Mouse (Mus musculus): Measurements from ENCODE around the gene Znhit1.

Znhit1 gene

DNA sequence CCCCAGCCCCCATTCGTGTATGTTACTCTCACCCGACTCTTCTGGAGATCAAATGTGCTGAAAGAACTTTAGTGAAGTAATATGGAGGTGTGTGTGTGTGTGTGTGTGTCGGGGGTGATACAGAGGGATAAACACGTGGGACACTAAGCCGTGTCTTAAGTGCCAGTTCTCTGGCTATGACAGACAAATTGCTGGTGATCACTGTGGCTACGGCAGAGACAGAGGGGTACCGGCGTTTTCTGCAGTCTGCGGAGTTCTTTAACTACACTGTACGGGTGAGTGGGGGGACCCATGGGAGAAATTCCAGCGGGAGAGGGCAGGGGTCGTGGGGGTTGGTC lies at the start of gene Znhit1:
Znhit1 (minus strand) TSS at position 88 of the 338 bp plus-strand sequence.
- DNase-seq = no peak

DNA sequence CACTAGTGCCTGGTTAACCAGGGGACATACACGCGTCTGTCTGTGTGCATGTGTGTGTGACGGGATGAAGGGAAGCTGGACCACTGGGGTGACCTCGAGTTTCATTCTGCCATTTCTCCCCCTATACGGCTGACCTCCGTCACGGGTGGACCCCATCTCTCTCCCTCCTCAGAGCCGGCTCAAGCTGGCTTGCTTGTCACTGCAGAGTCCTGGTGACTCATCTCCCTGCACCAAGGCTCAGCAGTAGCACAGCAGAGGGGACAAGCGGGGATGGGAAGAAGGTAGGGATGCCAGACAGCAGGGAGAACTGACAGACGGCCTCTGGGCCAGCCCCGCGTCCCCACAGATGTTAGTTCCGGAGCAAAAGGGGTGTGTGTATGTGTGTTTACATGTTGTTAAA lies 48.4 kb upstream of the Znhit1 start:
- DNase-seq = no peak

DNA sequence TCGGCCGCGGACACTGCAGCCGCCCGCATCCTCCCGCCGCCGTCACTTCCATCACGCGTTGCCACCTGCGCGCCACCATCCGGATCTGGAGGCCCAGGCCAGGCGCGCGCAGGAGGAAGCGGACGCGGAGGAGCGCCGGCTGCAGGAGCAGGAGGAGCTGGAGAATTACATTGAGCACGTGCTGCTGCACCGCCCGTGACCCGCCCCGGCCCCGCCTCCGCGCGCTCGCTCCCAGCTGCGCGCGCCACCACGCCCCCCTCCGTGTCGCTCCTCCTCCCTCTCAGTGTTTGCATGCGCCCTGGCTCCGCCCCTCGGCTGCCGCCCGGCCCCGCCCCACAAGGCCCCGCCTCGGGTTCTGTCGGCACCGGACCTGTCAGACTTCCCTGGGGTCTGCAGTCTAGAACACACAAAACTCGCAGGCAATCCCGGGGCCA lies 44.8 kb upstream of the Znhit1 start:
- DNase-seq = peak; percentile 90 to 93

DNA sequence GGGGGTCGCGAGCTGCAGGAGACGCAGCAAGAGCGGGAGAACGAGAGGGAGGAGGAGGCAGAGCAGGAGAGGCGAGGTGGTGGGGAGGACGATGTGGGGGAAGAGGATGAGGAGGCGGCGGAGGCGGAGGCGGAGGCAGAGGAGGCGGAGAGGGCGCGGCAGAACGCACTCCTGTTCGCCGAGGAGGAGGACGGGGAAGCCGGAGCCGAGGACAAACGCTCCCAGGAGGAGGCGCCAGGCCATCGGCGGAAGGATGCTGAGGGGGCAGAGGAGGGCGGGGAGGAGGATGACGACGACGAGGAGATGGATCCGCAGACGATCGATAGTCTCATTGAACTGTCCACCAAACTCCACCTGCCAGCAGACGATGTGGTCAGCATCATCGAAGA lies 44.2 kb upstream of the Znhit1 start:
- peak in 1 of 2 experiments; percentile 17 for DNase-seq

DNA sequence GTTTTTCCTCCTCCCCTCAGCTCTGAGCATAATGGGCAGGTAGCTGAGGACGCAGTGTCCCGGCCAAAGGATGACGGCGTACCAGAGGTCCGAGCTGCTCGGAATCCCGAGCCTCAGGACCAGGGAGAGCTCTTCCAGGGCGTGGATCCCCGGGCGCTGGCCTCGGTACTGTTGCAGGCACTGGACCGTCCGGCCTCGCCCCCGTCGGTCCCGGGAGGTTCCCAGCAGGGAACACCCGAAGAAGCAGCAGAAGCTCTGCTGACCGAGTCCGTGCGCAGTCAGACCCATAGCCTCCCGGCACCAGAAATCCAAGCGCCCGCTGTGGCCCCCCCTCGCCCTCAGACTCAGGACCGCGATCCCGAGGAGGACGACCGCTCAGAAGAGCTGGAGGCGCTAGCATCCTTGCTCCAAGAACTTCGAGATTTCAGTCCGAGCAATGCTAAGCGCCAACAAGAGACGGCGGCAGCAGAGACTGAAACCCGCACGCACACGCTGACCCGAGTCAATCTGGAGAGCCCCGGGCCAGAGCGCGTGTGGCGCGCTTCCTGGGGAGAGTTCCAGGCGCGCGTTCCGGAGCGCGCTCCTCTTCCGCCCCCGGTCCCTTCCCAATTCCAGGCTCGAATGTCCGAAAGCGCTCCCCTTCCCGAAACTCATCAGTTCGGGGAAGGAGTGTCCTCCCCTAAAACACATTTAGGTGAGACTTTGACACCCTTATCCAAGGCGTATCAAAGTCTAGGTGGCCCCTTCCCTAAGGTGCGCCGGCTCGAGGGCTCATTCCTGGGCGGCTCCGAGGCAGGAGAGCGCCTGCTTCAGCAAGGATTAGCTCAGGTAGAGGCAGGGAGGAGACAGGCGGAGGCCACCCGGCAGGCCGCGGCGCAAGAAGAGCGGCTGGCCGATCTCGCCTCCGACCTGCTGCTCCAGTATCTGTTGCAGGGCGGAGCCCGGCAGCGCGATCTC lies 43.5 kb upstream of the Znhit1 start:
- peak in 1 of 2 experiments; percentile 19 for DNase-seq

DNA sequence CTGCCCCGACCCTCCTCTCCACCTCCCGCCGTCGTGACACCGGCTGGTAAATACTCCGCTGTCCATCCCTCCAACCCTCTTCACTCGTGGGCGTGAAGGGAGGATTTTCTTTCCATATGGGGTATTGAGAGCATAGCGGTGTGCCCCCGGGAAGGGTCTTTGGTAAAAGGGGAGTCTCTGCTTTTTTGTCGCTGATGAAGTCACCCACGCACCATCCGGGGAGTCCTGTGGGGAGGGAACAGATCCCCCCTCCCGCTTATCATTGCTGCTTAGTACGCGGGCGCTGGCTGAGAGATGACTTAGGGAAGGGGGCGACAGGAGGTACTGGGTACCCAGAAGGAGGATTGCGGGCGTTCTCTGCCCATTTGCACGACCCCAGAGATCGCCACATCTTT lies 42.6 kb upstream of the Znhit1 start:
- no peak for DNase-seq

DNA sequence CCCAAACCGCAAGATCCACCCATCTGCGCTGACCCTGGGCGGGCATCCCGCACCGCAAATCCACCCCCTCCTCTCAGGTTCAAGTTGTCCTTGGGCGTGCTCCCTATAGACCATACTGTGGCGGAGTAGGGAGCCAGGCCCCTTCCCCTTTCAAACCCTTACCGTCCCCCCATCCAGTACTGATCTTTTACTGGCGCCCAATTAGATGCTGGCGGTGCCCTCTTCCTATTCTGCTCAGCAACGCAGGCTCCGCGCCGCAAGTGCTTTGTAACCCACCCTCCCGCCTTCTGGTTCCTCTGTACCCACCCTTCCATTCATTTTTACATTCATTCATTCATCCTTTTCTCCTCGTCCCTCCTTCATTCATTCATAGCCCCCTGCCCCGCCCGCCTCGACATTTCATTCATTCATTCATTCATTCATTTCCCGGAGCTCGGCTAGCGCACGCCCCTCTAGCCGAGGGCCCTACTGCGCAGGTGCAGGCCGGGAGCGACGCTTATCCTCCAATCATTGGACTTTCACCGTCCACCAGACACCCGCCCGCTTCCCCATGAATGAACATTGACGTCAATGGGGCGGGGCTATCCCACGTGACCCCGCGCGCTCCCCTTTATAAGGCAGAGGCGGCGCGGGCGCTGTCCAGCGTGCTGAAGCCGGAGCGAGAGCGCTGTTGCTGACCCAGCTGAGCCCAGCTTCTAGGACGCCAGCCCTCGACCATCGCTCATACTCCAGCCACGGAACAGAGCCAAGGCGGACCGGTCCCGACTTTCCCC lies 42.0 kb upstream of the Znhit1 start:
- DNase-seq = peak; percentile 92 to 94

DNA sequence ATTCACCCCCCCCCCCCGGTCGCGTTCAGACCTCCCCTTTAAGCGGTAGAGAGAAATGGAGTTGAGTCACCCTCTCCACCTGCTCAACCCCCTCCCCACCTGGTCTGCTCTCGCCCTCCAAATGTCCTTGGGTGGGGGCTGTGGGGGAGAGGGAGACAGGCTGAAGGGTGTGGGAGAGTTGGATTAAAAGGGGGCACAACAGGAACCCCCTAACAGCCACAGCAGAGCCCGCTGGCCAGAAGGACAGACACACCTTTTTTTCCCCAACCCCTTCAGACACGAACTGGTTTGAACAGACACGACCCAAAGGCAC lies 41.4 kb upstream of the Znhit1 start:
- DNase-seq = no peak

DNA sequence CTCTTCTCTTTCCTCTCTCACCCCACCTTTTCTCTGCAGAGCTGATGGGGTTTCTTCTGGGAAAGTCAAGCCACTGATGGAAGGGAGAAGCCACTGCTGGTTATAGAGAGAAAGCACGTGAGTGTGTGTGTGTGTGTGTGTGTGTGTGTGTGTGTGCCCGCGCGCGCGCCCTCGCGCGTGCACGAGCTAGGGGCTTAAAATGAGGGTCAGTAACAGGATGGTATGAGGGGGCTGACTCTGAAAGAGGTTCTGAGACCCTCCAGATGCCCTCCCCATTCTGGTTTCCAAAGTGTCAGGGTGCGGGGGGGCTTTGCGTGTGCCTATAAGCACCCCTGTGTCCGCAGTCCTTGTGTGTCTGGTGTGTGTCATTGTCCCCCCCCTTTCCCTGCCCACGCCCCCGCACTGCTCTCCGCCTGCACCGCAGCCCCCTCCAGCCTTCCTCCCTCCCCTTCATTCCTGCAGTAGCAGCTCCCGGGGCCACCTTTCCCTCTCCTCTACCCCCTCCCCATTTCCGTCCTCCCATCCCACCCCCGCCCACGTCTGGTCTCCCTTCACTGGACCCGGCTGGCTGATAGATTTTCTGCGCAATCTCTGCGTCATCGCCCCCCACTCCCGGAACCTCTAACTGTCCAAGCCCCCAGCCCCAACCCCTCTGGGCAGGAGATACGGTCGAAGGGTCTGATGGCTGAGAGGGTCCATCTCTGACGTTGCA lies 40.9 kb upstream of the Znhit1 start:
- DNase-seq = no peak

DNA sequence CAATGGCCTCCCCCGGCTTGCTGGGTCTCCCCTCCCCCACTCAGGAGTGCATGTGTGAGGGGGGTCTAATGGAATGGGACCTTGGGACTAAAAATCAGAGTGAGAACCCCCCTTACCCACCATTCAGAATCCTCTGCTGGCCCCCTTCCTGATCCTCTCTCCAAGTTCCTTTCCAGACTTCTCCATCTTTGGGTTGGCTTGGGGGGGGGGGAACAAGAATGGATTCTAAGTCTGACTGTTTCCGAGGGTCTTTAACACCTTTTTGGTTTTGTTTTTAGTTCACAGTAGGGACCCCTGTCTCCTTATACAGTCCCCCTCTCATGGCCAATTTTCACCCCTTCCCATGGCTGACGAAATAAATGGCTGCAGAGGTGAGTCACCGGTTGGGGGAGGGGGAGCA lies 38.3 kb upstream of the Znhit1 start, which contains the start of gene Vgf:
Vgf (plus strand) TSS at position 301 of the 400 bp plus-strand sequence.
- no peak for DNase-seq

DNA sequence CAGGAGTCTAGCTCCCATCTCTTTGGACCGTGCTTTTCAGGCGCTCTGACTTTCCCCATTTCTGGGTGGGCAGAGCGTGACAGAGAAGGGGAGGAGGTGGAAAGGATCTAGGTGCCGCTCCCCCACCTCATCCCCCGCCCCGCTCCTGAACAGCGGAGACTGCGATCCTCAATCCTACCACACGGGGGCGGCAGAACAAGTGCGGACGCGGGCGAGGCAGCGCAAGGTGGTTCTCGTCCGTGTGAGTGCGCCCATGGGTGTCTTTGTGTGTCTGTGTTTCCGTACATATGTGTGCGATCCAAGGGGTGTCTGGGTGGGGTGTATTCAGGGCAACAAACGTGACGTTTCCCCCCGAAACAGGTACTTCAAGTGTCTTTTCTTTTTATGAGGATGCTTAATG lies 37.3 kb upstream of the Znhit1 start:
- DNase-seq = peak; percentile 64 to 74

DNA sequence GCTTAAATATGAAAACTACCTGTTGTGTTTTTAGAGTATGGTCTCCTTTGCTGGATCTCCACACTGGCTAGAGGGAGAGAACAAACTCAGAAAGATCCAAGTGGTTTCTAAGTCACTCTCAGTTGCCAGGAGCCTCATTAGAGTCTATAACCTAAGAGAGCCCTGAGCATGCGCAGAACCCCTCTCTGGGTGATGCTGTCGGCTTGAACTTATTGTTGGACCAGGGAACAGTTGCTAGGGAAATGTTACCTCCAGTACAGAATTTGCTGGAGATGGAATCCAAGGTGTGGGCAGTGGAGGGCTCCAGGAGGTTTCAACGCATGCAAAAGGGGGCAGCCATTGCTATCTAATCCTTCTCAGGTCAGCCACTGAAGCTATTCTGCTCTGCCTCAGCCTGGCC lies 36.5 kb upstream of the Znhit1 start:
- no peak for DNase-seq

DNA sequence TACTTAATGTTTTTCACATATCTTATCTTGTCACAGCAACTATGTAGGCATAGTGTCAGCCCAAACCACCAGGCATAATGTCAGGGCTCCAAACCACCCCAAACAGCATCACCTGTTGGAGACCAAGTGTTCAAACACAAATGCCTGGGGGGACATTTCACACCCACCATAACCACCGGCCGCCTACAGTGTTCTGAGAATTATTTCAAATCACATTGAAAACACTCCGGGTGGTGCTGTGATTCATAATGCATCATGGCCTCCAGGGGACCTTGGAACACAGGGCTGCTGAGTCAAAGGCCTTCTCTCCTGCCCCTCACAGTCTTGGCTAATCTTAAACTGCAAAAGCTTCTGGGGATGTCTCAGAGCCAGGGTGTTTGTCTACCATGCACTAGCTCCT lies 28.1 kb upstream of the Znhit1 start:
- DNase-seq = no peak

DNA sequence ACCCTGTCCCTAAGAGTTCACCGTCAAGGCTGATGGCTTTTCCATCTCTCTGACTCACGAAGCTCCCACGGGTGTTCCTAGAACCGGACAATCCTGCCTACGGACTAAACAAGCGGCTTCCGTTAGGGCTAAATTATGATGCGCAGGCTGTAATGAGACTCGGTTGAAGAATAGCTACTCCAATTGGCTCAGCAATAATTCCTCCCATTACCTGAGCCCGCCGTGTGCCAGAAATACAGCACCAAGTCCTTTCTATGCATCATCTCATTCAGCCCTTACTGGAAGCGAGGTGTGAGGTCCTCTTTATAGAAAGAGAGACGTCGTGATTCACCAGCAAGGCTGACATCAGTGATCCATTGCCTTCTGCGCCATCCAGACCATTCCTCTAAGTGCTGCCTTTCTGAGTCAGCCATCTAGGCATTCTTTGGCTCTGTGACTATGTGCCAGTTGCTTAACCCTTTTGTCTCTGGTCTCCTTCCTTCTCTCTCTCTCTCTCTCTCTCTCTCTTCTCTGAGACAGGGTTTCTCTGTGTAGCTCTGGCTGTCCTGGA lies 24.7 kb upstream of the Znhit1 start:
- DNase-seq = no peak

DNA sequence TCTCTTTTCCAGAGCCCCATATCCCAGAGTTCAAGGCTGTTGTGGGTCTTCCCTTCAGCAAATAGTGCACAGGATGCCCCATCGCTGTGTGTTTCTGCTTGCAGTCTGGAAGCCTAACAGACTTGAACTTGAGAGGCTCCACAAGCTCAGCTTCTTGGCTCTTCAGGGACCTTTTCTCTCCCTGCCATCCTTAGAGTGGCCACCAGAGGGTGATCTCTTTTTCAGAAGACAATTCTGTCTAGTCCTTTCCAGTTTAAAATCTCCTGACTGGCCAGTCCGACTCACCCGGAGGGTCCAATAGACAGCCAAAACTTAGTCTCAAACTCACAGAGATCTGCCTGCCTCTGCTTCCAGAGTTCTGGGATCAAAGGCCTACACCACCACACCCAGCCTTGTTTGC lies 22.2 kb upstream of the Znhit1 start:
- DNase-seq = peak in 1 of 2 experiments; percentile 31

DNA sequence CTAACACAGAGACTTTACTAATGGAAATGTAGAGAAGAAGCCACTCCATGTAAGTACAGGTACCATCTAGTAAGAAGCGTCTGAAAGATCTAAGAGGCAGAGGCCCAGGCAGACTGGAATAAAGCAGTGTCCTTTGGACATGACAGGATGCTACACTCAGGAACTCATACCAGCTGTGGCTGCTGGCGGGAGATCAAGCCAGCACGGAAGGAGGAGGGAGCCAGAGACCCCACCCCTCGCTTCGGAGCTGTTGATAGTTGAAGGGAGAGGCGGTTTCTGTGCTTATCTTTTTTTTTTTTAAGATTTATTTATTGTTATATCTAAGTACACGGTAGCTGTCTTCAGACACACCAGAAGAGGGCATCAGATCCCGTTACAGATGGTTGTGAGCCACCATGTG lies 19.5 kb upstream of the Znhit1 start:
- no peak for DNase-seq

DNA sequence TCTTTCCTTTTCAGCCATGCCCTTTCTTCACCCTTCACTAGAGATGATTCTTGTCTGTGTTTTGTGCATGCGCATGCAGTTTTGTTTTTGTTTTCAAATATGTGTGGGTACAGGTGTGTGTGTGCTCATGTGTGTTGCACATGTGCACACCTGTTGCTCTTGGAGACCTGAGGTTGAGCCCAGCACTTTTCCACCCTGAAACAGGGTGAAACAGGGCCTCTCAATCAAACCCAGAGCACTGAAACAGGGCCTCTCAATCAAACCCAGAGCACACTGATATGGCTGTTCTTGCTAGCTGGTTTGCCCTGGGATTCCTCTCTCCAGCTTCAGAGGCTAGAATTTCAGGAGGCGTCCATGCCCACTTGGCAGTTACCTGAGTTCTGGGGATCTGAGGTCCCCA lies 12.8 kb upstream of the Znhit1 start:
- no peak for DNase-seq

DNA sequence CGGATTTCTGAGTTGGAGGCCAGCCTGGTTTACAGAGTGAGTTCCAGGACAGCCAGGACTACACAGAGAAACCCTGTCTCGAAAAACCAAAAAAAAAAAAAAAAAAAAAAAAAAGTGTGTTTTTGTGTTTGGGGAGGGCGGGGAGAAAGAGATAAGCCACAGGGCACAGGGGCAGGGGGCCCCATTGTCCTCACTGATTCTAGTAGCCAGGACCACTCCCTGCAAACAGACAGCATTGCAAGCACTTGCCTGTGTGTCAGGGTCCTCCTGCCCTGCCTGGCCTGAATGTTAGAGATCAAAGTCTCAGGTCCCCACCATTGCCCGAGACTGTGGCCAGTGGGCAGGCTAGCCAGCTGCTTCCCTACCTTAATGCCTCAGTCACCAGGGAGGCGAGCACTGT lies 11.6 kb upstream of the Znhit1 start:
- DNase-seq = no peak

DNA sequence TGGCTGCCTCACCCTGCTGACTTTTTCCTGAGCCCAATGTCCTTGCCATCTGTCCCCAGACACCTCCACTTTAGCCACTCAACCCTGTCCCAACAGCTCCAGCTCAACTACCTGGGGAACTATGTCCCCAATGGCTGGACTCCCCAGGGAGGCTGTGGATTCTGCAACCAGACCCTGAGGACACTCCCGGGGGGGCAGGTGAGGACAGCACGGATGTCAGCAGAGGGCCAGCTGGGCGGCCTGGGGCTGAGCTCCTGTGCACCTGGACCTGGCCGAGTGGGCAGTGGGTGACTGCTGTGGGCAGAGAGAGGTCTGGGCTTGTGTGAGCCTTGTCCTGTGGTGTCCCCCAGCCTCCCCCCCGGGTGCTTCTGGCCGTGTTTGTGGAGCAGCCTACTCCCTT lies 2.0 kb upstream of the Znhit1 start:
- no peak for DNase-seq

DNA sequence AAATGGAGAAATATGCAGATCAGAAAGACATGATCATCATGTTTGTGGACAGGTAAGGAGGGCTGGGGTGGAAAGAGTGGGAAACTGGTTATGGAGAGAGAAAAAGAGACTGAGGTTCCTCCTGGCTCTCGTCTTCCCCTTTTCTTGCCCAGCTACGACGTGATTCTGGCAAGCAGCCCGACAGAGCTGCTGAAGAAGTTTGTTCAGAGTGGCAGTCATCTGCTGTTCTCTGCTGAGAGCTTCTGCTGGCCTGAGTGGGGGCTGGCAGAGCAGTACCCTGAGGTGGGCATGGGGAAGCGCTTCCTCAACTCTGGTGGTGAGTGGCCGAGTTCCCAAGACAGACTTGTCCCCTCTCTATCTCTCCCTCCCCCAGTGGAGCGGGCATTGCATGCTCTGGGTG lies 599 bp upstream of the Znhit1 start:
- peak; percentile 35 to 57 for DNase-seq

DNA sequence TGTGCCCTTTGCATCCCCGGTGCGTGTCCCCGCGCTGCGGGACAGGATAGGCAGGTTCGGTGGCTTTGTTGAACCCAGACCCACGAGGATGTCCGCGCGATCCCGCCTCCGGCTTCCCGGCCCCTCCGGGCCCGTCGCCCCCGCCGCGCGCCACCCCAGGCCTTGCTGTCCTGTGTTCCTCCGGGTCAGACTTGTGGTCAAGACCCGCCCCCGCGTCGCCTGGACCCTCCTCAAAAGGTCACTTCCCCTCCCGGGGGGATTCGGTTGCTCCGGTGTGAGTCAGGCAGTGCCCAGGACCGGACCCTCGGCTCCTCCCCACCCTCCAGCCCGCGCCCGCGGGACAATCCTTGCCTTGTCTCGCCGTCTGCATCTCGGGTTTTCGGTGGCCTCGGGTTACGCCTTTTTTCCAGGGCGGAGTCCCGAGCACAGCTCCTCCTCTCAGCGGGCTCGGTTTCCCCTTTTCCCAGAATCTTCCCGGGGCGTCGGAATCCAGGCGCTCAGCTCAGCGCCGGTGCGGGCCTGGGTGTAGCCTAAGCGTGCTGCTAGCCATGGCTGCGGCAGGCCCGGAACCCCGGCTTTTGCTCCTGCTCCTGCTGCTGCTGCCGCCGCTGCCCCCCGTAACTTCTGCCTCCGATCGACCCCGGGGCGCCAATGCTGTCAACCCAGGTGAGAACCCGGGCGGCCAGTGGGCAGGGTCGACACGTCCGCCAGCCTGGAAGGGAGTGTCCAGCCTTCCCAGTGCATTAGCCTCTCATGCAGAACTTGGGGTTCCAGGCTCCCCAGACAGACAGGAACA lies 485 bp downstream of the Znhit1 start:
- peak; percentile 84 for DNase-seq

DNA sequence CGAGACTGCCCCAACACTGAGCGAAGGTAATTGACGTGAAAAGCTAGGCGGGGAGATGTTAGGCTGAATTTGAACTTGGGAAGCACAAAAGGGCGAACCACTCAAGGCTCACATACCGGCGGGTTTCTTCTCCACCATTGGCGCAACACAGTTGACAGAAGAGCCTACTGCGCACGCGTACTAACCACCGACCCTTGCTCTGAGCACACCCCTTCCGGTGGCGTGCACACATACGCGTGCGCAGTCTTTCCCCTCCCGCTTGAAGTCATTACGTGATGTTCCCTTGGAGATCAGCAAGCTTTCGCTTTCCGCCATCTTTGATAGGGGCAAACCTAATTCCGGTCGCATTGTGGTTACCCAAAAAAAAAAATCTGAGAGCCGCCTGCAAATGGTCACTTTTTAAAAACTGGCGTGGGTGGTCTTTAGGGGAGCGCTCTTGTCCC lies 1.1 kb downstream of the Znhit1 start, which contains the start of gene Plod3:
Plod3 (plus strand) TSS at position 325 of the 443 bp plus-strand sequence.
- DNase-seq = peak; percentile 97 to 98

All from lung, adult 18-20 months (tissue).